Mouse (Mus musculus) adipocyte (in vitro differentiated cells): ENCODE results near the gene Gm49361.
"Not testable (repeated sequence)": the region's sequence is repeated elsewhere in the genome, so short reads cannot be mapped to it uniquely, and the experiment has no call there.

Experiments used
- DNase-seq: peaks from one replicate; pipeline ENCODE4 v3.0.0-alpha.2; 2016; ENCODE audit warnings: low spot score

Gm49361 gene

GRCm38 (mm10) chr14:57688066-57688465 is 57.8 kb downstream of the Gm49361 start:
- not testable (repeated sequence) for DNase-seq

DNA sequence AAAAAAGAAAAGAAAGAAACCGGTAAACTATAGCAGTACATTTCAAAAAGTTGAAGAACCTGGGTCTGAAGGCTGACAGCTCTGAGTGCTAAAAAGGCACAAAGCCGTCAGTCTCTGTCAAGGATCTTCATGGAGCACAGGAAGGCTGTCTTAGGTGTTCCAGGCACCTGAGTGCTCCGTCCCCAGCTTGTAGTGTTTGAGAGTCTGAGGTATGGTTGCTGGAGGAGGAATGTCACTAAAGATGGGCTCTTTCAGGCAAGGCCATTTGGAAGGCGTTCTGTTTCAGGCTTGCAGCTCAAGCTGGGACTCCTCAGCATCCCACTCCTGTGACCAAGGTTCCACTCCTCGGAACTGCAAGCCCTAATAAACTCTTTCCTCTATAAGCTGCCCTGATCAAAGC is 58.5 kb downstream of the Gm49361 start:
- no peak for DNase-seq

- DNase-seq: no peak
Observed at GRCm38 (mm10) chr14:57686647-57687046, 59.3 kb downstream of the Gm49361 start.

DNA sequence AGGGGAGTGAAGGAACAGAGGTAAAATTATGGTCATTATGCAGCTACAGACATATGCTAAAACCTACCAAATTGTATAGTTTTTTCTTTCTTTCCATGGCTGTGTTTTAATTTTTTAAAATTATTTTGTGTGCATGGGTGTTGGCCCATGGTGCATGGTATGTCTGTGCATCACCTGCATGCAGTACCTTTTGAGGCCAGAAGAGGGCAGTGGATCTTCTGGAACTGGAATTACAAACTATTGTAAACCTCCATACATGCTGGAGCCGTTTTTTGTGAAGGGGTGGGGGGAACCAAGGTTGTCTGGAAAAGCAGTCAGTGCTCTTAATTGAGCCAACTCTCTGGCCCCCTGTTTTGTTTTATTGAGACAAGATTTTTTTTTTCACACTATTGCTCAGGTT is 61.3 kb downstream of the Gm49361 start:
- peak; percentile 47 for DNase-seq

- DNase-seq: no peak
Observed at GRCm38 (mm10) chr14:57682751-57683150, 63.2 kb downstream of the Gm49361 start.

GRCm38 (mm10) chr14:57679958-57680535 is 65.9 kb downstream of the Gm49361 start:
- peak; percentile 89 for DNase-seq

GRCm38 (mm10) chr14:57679523-57679922 is 66.4 kb downstream of the Gm49361 start:
- no peak for DNase-seq

DNA sequence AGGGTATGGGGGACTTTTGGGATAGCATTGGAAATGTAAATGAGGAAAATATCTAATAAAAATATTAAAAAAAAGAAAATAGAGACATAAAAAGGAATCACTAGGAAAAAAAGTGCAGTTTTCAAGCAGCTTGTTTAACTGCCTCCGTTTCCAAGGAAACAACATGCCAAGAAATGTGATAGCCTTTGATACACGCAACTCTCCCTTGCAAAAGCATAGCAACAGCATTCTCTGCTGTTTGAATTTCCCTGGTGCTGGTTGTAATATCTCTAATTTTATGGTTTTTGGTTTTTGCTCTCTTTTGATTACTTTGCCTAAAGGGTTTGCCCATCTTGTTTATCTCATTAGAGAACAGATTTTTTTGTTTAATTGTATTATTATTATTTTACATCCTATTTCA is 70.4 kb downstream of the Gm49361 start:
- no peak for DNase-seq

GRCm38 (mm10) chr14:57665628-57665950 is 80.3 kb downstream of the Gm49361 start:
- no peak for DNase-seq

- peak; percentile 70 for DNase-seq
Observed at GRCm38 (mm10) chr14:57664822-57665627, 80.9 kb downstream of the Gm49361 start, which contains the start of gene Xpo4. TSS of gene Xpo4 (minus strand) at chr14:57665430.

DNA sequence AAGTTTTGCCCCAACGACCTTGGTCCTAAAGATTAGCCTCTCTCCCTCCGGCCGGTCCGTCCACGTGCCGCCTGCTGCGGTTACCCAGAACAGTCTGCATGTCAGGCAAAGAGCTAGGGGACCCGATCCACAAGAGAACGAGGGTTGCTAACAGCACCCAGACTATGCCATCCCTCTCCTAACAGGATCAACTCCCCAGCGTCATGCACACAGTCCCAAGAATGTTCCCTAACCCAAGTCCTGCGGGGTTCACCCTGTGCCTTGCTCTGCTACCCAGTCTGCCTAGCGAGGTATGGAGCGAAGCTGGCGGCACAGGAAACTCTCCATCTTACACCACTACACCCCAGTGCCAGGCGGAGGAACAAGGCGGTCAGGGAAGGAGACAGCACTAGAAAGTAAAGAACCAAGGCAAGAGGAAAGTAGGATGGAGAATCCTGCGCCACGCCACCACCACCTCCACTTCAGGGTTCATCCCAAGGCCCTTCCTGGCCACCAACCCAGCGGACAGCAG is 81.5 kb downstream of the Gm49361 start:
- DNase-seq: peak; percentile 44

DNA sequence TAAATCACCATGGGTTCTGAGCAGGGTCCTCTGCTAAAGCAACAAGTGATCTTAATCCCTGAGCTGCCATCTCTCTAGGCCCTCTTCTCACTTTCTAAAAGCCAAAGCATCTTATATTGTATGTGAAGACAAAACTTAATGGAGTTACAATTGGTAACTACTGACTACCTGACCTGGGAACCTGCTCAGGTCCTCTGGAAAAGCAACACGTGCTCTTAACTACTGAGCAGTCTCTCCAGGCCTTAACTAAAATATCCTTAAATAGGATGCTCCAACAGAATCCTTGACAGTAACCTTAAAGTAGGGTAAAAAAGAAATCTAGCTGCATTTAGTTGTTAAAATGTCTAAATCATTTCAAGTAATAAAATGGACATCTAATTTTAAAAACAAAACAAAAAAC is 82.3 kb downstream of the Gm49361 start:
- DNase-seq: no peak

- DNase-seq: no peak
Observed at GRCm38 (mm10) chr14:57658301-57658700, 87.6 kb downstream of the Gm49361 start.

DNA sequence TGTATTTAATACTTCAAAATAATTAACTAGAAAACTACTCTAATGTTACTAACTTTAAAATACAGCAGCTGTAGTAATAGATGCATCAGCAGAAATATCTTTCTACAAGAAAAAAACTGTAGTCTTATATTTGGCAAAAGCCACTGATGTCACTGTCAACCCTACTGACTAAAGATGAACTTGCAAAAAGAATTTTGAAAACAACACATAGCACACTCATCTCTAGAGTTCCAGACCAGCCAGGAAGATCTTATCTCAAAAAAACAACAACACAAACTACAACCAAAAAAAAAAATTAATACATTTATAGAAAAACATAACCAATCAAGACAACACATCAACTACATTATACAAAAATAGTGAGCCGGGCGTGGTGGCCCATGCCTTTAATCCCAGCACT is 88.4 kb downstream of the Gm49361 start:
- DNase-seq: no peak

DNA sequence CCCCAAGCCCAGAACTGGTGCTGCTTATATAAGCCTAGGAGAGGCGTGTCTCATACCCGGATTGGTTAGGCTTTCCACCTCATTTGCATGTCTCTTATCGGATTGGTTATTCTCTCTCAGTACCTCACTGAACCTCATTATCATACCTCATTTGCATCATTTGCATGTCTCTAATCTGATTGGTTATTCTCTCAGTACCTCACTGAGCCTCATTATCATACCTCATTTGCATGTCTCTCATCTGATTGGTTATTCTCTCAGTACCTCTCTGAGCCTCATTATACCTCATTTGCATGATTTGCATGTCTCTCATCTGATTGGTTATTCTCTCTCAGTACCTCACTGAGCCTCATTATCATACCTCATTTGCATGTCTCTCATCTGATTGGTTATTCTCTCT is 89.4 kb downstream of the Gm49361 start:
- DNase-seq: not testable (repeated sequence)

DNA sequence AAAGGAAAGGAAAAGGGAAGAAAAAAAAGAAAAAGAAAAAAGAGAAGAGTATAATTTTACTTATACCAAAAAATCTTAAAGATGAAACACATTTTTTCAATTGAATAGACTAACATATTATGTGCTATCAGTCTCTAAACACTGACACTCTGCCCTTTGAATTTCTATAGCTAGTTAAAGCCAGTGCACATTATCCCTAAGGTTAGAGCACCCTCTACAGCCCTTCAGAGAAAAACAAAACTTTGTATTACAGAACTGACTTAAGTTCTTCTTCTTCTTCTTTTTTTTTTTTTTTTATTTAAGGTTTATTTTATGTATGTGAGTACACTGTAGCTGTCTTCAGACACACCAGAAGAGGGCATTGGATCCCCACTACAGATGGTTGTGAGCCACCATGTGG is 96.4 kb downstream of the Gm49361 start:
- peak; percentile 34 for DNase-seq

- no peak for DNase-seq
Observed at GRCm38 (mm10) chr14:57646155-57646554, 99.7 kb downstream of the Gm49361 start.

GRCm38 (mm10) chr14:57639153-57639552 is 106.8 kb downstream of the Gm49361 start:
- DNase-seq: peak; percentile 13

- DNase-seq: no peak
Observed at GRCm38 (mm10) chr14:57634141-57634540, 111.8 kb downstream of the Gm49361 start.

GRCm38 (mm10) chr14:57629595-57629994 is 116.3 kb downstream of the Gm49361 start:
- no peak for DNase-seq

DNA sequence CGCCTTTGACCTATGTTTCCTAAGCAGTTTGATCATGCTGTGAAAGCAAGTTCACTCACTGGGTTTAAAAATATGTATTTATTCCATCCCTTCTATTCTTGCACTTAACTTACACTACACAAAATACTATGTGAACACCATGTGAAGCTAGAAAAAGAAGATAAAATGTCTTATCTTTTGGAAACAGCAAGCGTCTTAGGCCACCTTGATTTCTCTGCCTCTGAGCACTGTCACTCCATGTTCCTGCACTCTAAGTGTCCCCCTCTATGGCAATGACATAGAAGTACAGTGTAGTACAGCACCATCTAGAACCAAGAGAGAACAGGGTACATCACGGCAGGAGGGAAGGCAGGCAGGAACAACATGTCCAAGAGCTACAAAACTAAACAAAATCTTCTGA is 123.0 kb downstream of the Gm49361 start:
- no peak for DNase-seq

- no peak for DNase-seq
Observed at GRCm38 (mm10) chr14:57621699-57622098, 124.2 kb downstream of the Gm49361 start.

DNA sequence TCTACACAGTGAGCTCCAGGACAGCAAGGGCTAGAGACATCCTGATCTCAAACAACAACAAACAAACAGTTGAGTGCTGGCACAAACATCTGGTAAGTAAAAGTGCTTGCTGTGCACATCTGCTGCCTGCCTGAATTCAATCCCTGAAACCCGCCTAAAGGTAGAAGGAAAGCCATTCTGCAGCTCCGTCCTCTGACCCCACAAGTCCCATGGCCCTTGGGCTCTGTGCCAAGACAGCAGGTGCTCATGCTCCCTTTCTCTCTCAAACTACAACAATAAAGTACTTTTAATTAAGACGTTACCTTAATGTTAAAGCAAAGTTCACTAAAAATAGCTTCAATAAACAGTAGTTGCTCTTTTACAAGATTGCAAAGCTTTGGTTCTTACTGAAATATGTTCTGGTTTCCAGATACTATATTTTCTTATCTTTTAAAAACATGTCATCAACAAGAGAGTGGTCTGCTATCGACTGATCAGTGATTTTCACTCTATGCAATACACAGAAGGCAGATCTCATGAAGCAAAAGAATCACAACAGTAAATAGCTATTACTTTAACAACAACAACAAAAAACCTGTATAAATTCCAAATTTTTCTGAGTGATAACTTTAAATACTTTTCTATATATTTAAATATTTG is 125.2 kb downstream of the Gm49361 start:
- DNase-seq: no peak
